Mouse (Mus musculus) layer of hippocampus, postnatal 14 days (tissue): ENCODE data around the gene Pmf1. TPM values are rescaled to one million over a fixed set of nuclear protein-coding genes. Genes with fewer than 3 reads are reported as not detected.
"Not testable (repeated sequence)": the region's sequence is repeated elsewhere in the genome, so short reads cannot be mapped to it uniquely, and the experiment has no call there.

Experiments
- DNase-seq, 2 experiments: peaks; one replicate each; pipeline ENCODE4 v3.0.0; 2021 to 2022; ENCODE audit warnings: low spot score in 2 of 2, mixed read lengths in 1 of 2
- total RNA-seq, 2 experiments: library from RNA; stranded (reverse); gene quantifications; 2 replicates each; pipeline ENCODE4 v1.2.3; 2021

Gene Pmf1
- total RNA-seq, 2 experiments from 2014 or later, result 6.9 to 9.9 TPM

DNA sequence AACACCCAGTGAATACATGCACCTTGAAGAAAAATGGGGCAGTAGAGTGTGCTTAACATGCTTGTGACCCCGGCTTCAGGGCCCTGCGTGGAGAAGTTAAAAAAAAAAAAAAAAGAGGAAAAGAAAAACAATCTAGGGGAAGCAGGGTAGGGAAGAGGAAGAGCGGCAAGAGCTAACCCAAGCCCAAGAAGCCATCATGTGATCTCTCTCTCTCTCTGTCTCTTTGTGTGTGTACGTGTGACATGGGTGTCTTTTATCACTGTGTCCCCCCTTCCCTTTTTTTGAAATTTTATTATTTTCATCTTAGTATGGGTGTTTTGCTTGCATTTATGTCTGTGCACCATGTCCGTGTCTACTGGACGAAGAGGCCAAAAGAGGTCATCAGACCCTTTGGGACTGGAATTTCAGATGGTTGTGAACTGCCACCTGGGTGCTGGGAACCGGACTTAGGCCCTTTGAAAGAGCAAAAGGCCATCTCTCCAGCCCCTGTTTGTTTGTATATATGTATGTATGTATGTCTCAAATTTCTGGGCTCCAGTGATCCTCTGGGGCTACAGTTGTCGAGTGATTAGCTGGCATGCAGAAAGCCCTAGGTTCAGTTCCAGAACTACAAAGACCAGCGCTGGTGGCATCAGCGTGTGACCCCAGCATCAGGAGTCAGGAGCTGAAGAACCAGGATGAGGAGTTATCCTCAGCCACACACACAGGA, 6.5 kb downstream of the Pmf1 start:
- DNase-seq, result no peak

DNA sequence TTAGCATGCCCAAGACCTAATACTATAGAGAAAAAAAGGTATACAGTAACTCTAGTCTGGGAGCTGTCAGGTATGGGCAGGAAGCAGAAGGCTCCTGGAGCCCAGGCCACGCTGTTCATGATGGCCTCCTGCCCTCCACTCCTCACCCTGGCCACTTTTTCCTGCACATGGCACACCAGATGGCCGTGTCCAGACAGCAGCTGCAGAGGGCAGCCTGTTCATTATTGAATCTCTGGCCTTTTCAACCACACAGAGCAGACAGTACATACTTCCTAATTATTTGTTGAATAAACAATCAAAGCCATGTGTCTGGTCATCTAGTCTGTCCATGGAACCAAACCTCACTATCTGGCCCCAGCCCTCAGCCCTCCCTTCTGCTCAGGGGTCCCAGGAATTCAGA, 11.5 kb downstream of the Pmf1 start:
- no peak for DNase-seq

DNA sequence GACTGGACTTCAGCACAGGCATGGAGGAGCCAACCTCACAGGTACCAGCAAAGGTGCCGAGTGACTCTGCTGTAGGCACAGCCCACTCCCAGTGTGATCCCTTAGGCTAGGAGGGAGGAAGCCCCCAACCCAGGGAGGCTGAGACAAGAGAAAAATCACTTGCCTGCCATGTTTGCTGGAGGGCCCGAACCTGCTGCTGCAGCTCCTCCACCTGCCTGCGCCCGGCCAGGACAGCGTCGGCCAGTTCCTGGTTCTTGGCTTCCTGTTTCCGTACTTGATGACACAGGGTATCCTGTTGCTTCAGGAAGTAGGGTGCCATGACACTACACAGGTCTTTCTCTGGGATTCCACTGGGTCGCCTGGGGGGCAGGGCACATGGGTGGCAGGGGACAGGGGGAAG, 14.4 kb downstream of the Pmf1 start:
- DNase-seq, result no peak

DNA sequence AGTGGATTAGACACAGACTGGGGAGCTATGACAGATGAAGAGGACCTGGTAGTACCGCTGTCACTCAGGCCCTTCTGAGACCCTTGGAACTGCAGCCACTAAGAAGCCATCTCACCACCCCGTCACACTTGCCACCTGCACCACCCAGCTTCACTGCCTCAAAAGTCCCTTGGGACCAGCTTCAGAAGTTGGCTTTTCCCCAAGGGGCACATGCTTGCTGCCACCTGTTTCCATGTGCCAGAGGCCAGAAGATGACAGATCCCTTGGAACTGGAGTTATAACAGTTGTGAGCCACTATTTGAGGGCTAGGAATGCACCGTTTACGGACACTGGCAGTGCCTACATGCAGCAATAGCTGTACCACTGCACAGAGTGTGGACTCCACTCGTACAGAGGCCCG, 14.8 kb downstream of the Pmf1 start:
- no peak for DNase-seq

DNA sequence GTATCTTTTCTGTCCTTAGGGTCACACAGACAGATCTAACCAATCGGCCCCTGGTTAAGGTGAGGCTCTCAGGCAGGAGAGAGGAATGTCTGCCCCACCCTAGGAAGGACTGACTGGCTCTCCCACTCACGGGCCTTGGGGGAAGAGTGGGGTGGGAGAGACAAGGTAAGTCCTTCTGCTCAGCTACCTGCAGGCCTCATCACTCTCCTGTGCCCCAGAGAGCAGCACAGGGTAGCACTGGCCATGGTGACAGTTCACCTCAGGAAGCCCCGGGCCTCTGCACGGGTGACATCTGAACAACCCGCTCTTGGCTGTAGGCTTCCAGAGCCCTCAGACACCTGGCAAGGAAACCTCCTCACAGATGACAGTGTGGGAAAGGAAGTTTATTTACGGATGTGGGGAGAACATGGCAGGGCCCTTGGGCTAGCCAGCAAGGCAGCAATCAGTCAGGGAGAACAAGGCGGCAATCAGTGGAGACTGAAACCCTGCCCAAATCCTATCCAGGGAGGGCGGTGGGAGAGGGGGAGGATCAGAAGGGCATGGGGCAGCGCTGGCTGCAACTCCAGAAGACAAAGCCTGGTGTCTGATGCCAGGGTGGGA, 16.3 kb downstream of the Pmf1 start:
- DNase-seq, result no peak

DNA sequence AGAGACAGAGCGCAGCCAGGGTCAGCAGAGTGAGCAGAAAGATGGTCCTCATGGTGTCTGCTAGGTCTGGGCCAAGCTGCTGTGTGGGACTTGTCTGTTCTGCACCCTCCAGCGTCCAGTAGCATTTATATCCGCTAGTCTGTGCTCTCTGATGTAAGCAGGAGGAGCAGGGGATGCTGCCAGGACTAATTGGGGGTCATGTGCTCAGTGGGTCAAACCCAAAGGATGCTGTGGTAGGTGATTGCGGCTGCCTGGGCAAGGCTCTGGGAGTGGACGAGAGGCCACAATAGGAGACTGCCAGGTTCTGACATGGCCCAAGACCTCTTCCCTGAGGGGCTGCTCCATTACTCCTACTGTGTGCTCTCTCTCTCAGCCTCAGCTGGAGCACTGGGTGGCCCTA, 25.8 kb downstream of the Pmf1 start, which contains the start of gene Bglap:
Gene Bglap (minus strand): TSS at position 101 of the 400 bp plus-strand sequence.
- DNase-seq, result no peak

DNA sequence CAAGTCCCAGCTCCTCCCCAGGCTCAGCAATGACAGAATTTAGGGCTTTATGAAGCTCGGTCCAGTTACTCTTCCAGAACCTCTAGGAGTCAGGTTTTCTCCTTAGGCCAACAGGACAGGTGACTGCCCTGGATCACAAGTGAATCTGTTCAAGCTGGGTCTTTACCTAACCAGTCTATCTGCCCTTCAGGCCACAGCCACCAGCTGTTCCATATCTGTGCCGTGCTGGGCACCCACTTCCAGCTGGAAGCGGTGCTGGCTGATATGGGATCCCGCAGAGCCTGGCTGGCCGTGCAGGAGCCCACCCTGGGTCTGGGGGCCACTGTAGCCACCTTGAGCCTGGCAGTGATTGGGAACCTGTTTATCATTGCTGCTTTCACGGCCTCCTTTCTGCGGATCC, 27.7 kb downstream of the Pmf1 start:
- DNase-seq, result not testable (repeated sequence)

DNA sequence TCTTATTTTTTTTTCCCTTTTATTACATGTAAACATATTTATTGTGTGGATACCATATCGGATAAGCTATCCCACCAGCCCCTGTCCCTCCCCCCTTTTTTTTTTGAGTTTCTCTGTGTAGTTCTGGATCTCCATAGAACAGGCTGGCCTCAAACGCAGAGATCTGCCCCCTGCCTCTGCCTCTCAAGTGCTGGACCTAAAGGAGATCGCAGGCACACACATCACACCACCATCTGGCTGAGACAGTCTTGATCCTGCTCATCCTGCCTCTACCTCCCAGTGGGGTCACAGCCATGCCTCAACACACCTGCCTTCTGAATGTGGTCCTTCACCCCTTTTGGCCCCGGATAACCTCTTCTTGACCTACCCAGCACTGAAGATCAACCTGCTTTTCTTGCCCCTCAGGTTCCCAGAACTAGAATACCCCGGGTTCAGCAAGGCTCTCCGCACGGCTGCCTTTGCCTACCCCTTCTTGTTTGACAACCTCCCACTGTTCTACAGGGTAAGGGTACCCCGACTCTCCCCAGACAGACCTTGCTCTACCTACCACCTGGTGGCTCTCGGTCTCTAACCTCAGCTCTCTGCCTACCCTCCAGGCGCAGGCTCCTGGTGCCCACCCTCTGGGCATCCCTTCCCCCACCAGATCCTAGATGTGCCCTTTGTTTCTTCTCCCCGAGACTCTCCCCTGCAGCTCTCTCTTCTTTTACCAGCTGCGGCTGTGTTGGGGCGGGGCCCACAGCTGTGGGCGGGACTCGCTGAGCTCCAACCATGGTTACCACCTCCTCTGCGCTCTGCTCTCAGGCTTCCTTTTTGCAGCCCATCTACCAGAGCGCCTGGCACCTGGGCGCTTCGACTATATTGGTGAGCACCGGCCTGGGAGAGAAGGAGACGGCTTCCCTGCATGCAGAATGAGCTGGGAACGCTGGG, 28.5 kb downstream of the Pmf1 start:
- DNase-seq, result not testable (repeated sequence)

DNA sequence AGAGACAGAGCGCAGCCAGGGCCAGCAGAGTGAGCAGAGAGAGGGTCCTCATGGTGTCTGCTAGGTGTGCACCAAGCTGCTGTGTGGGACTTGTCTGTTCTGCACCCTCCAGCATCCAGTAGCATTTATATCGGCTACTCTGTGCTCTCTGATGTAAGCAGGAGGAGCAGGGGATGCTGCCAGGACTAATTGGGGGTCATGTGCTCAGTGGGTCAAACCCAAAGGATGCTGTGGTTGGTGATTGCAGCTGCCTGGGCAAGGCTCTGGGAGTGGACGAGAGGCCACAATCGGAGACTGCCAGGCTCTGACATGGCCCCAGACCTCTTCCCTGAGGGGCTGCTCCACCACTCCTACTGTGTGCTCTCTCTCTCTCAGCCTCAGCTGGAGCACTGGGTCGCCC, 31.5 kb downstream of the Pmf1 start, which contains the start of gene Bglap2:
Gene Bglap2 (minus strand): TSS at position 101 of the 400 bp plus-strand sequence.
- not testable (repeated sequence) for DNase-seq

DNA sequence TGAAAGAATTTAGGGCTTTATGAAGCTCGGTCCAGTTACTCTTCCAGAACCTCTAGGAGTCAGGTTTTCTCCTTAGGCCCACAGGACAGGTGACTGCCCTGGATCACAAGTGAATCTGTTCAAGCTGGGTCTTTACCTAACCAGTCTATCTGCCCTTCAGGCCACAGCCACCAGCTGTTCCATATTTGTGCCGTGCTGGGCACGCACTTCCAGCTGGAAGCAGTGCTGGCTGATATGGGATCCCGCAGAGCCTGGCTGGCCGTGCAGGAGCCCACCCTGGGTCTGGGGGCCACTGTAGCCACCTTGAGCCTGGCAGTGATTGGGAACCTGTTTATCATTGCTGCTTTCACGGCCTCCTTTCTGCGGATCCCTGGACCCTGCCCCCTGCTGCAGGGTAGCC, 33.5 kb downstream of the Pmf1 start:
- not testable (repeated sequence) for DNase-seq

DNA sequence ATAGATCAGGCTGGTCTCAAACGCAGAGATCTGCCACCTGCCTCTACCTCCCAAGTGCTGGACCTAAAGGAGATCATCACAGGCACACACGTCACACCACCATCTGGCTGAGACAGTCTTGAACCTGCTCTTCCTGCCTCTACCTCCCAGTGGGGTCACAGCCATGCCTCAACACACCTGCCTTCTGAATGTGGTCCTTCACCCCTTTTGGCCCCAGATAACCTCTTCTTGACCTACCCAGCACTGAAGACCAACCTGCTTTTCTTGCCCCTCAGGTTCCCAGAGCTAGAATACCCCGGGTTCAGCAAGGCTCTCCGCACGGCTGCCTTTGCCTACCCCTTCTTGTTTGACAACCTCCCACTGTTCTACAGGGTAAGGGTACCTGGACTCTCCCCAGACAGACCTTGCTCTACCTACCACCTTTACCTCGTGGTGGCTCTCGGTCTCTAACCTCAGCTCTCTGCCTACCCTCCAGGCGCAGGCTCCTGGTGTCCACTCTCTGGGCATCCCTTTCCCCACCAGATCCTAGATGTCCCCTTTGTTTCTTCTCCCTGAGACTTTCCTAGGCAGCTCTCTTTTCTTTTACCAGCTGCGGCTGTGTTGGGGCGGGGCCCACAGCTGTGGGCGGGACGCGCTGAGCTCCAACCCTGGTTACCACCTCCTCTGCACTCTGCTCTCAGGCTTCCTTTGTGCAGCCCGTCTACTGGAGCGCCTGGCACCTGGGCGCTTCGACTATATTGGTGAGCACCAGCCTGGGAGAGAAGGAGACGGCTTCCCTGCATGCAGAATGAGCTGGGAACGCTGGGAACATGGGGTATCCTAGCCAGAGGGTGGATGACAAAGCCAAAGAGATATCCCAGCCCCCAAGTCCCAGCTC, 34.1 kb downstream of the Pmf1 start:
- DNase-seq, result not testable (repeated sequence)

DNA sequence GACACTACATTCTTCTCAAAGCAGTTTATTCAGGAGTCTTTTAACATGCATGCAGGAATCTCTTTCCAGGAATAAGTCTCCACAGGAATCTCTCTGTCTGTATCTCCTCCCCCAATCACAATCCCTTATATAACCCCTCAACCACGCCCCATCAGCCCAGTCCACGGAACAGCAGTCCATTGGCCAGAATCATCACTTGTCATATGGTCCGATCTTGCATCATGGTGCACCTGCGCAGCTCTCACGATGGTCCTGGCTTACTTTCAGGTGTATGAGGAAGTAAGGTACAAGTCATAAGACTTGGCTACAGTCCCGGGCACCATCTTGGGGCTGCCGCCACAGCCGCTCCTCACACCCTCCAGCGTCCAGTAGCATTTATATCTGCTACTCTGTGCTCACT, 37.5 kb downstream of the Pmf1 start, which contains the start of gene Bglap3:
Gene Bglap3 (minus strand): TSS at position 101 of the 400 bp plus-strand sequence.
- not testable (repeated sequence) for DNase-seq

DNA sequence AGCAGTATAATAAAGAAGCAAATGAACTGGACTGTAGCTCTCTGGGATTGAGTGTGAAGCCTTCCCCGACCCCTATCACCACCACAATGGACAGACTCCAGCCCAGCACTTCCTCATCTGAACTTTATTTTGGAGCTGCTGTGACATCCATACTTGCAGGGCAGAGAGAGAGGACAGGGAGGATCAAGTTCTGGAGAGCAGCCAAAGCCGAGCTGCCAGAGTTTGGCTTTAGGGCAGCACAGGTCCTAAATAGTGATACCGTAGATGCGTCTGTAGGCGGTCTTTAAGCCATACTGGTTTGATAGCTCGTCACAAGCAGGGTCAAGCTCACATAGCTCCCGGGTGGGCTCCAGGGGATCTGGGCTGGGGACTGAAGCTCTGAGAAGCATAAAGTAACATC, 41.6 kb downstream of the Pmf1 start:
- not testable (repeated sequence) for DNase-seq

DNA sequence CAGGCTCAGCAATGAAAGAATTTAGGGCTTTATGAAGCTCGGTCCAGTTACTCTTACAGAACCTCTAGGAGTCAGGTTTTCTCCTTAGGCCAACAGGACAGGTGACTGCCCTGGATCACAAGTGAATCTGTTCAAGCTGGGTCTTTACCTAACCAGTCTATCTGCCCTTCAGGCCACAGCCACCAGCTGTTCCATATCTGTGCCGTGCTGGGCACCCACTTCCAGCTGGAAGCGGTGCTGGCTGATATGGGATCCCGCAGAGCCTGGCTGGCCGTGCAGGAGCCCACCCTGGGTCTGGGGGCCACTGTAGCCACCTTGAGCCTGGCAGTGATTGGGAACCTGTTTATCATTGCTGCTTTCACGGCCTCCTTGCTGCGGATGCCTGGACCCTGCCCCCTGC, 42.6 kb downstream of the Pmf1 start:
- not testable (repeated sequence) for DNase-seq

DNA sequence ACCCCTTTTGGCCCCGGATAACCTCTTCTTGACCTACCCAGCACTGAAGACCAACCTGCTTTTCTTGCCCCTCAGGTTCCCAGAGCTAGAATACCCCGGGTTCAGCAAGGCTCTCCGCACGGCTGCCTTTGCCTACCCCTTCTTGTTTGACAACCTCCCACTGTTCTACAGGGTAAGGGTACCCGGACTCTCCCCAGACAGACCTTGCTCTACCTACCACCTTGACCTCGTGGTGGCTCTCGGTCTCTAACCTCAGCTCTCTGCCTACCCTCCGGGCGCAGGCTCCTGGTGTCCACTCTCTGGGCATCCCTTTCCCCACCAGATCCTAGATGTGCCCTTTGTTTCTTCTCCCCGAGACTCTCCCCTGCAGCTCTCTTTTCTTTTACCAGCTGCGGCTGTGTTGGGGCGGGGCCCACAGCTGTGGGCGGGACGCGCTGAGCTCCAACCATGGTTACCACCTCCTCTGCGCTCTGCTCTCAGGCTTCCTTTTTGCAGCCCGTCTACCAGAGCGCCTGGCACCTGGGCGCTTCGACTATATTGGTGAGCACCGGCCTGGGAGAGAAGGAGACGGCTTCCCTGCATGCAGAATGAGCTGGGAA, 43.2 kb downstream of the Pmf1 start:
- peak in 1 of 2 experiments; percentile 43 for DNase-seq

DNA sequence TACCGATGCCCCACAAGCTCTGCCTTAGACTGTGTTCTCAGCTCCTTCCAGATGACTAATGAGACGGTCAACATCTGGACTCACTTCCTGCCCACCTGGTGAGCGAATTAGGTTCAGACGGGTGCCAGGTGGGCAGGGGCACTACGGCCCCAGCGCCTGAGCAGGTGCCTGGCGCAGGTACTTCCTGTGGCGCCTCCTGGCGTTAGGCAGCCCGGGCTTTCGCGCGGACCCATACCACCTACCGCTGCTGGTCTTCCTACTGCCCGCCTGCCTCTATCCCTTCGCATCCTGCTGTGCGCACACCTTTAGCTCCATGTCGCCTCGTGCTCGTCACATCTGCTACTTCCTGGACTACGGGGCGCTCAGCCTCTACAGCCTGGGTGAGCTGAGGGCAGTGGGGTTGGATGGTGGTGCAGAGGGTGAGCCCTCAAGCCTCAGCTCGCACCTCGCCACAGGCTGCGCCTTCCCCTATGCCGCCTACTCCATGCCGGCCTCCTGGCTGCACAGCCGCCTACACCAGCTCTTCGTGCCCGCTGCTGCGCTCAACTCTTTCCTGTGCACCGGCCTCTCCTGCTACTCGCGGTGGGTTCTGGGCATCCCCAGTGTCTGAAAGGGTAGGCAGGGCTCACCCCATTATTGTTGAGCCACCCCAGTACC, 44.3 kb downstream of the Pmf1 start:
- DNase-seq, result no peak

DNA sequence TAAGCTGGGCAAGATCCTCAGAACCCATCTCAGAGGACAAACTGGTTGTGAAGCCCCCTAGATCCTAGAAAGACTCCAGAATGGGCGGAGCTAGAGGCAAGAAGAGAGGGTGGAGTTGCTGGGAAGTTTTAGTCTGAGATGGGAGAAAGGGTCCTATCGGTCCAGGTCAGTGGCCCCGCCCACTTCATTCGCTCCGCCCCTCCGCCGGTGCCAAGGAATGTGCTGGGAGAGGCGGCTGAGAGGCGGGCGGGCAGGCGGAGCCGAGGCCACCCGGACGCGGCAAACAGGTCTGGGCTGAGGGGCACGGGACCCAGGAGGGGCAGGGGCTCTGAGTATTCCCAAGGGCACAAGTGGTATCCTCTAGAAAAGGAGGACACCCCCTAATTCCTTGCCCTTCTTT, 45.8 kb downstream of the Pmf1 start, which contains the start of gene Paqr6:
Gene Paqr6 (plus strand): TSS at position 248 of the 400 bp plus-strand sequence.
- DNase-seq, result peak; percentile 36 to 42

DNA sequence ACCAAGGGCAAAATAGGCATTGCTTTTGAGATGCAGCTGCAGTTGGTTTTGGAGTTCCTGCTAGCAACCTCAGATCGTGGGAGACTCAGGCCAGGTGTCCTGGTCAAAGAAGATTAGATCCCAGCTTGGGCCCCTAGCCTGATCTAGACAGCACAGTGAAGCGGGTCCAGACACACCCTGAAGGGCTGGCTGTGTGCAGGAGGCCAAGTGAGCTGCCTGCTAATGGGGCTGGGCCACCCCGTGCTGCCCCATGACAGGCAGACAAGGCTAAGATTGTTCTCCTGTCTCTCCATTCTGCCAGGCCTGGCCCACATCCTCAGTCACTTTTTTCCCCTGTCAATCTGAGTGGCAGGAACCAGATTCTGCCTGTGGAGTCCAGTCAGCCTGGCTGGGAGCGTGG, 46.4 kb downstream of the Pmf1 start:
- DNase-seq, result peak in 1 of 2 experiments; percentile 58

DNA sequence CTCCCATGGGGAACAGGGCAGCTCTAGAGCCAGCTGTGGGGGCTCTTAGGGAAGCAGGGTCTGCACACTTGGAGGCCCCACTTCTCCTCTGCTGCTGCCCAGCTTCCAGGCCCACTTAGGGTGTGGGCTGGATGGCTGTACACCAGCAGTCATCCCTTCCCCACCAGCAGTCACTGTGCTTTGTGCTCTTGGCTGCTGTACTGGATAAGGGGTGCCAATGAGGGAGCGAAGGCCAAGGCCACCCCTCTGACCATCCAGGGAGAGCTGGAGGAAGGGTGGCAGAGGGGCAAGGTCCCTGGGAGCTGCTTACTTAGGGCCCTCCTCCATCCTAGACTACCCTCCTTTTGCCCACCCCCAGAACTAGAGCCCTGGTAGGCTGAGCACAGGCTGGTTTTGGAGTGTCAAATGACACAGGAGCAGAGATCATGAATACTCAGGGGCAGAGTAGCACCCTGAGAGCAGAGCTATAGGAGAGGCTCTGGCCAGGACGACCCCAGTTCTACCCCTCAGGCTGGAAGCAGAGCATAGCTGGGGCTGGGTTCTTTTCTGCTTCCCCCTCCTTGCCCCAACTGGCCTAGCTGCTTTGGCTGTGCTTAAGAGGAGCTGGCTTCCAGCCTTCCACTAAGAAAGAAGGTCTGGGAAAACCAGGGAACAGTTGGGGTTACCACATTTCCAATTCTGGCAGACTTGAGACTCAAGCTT, 48.4 kb downstream of the Pmf1 start:
- peak; percentile 28 to 60 for DNase-seq
